Mouse (Mus musculus) limb, embryonic 14.5 days (tissue): Measurements from ENCODE around the gene Spns3. TPM values are rescaled to one million over a fixed set of nuclear protein-coding genes. Genes with fewer than 3 reads are reported as not detected.

Source experiments
- ATAC-seq: fragments of 200-750 bp; cut with Nextera tagmentation; 2 replicates; pipeline ENCODE4 v1.8.0; 2017; ENCODE audit warnings: low read depth, moderate number of reproducible peaks, moderate TSS enrichment; ENCODE audit not compliant: low FRiP score
- DNase-seq: peaks from one replicate; pipeline ENCODE4 v3.0.0-alpha.2; 2015; ENCODE audit warnings: low spot score
- H3K27ac ChIP-seq: fragments of 300-500 bp; sonication (generic); replicated peaks from 2 replicates; pipeline ENCODE4 v1.5.1; 2014; ENCODE audit warnings: low read depth, mild to moderate bottlenecking, low read length, moderate library complexity, mixed read lengths
- H3K27me3 ChIP-seq: fragments of 300-500 bp; sonication (generic); 2 replicates; pipeline ENCODE4 v1.6.1; 2014; ENCODE audit warnings: low read length, mixed read lengths; ENCODE audit not compliant: control insufficient read depth, insufficient read depth
- H3K36me3 ChIP-seq: fragments of 300-500 bp; sonication (generic); 2 replicates; pipeline ENCODE4 v1.6.1; 2014; ENCODE audit warnings: mild to moderate bottlenecking, low read length, moderate library complexity, mixed read lengths; ENCODE audit not compliant: control insufficient read depth, insufficient read depth
- H3K4me1 ChIP-seq: fragments of 300-500 bp; sonication (generic); 2 replicates; pipeline ENCODE4 v1.6.1; 2014; ENCODE audit warnings: antibody characterized with exemption, low read length, mixed read lengths; ENCODE audit not compliant: control insufficient read depth, insufficient read depth
- H3K4me2 ChIP-seq: fragments of 300-500 bp; sonication (generic); replicated peaks from 2 replicates; pipeline ENCODE4 v1.6.1; 2014; ENCODE audit warnings: low read depth, mild to moderate bottlenecking, low read length, moderate library complexity; ENCODE audit not compliant: severe bottlenecking
- H3K4me3 ChIP-seq: fragments of 300-500 bp; sonication (generic); replicated peaks from 2 replicates; pipeline ENCODE4 v1.5.1; 2014; ENCODE audit warnings: low read length
- H3K9ac ChIP-seq: fragments of 300-500 bp; sonication (generic); 2 replicates; pipeline ENCODE4 v1.6.1; 2014; ENCODE audit warnings: mild to moderate bottlenecking, low read depth, low read length, moderate library complexity; ENCODE audit not compliant: severe bottlenecking
- H3K9me3 ChIP-seq: fragments of 300-500 bp; sonication (generic); 2 replicates; pipeline ENCODE4 v1.6.1; 2016; ENCODE audit warnings: low read length; ENCODE audit not compliant: control insufficient read depth
- POLR2A ChIP-seq: fragments of 200-500 bp; IDR thresholded peaks from 2 replicates; pipeline ENCODE4 v1.8.0; 2012; ENCODE audit warnings: inconsistent platforms, mild to moderate bottlenecking, moderate library complexity, borderline replicate concordance; ENCODE audit not compliant: insufficient read depth, insufficient read length; ENCODE audit errors: extremely low read depth
- WGBS: fragments of 180-500 bp; shearing (Covaris S2); extraction: QIAGEN DNeasy Blood & Tissue Kit; methylation state at CpG from one replicate; pipeline ENCODE4 v1.1.7; 2014; 5-methylcytosine and 5-hydroxymethylcytosine counted together
- polyA plus RNA-seq, 2 experiments: library from polyadenylated mRNA; depleted of rRNA in 1 of 2; stranded (reverse) in 1 of 2; unstranded in 1 of 2; fragments of >200 nt; fragmentation: Nextera tagmentation in 1 of 2; extraction: Ambion mirVana in 1 of 2; gene quantifications; 2 replicates each; pipeline versions ENCODE4 v1.2.1 to v1.2.3; 2012 to 2014

Spns3 gene
- polyA plus RNA-seq, 2 experiments: 0.41 to 0.62 TPM

- ATAC-seq (no peak), DNase-seq (peak; percentile 76)
- no peak for TF ChIP-seq POLR2A
- Histone ChIP-seq H3K4me2 (no peak overlapping the region), H3K9ac (no peak overlapping the region), H3K27me3 (peaks cover 8% of the 10 kb centered on the region), H3K27ac (no peak overlapping the region), H3K4me3 (no peak overlapping the region), H3K4me1 (peaks cover under 1% of the 10 kb centered on the region; the same call in 1 of the 2 replicates), H3K36me3 (no peaks in the 10 kb centered on the region), H3K9me3 (no peaks in the 10 kb centered on the region)
- 54% methylated on average over 8 of the region's 8 CpGs for whole genome bisulfite sequencing
These were observed 56.0 kb downstream of the Spns3 start for GRCm38 (mm10) chr11:72494046-72494988.

DNA sequence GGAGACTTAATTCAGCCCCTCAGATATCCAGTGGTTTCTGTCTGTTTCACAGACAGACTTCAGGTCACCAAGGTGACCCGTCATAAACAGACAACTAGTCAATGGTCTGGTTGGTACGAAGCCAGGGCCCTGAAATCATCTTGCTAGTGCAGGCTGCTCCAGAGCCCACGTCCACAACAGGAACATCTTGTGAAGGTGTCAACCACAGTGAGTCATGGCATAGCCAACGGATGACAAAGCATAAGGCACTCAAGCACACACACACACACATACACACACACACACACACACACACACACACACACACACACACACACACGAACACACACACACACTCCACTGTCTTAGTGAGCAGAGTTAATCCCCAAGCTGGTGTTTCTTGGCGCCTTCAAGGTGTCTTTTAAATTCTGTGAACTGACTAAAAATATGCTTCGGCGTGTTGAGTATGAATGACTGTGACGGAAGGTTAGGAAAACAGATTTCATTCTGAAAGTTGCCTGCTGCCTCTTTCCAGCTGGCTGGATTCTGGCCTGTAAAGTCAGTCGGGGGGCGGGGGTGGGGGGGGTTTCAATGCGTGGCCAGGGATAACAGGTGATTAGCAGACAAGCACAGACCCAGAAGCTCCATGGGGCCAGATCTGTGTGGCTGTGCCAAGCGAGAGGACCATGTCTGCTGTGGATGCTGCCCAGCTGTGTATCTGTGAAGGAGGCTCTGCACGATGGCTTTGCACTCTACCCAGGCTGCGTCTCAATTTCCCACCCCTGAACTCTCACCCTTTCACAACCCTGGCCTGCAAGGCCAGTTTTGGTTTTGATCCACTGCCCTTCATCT is 59.0 kb downstream of the Spns3 start:
- Histone ChIP-seq H3K27ac (no peak overlapping the region), H3K4me3 (no peak overlapping the region), H3K9ac (no peak overlapping the region), H3K4me1 (peaks cover 9% of the 10 kb centered on the region), H3K36me3 (no peaks in the 10 kb centered on the region), H3K9me3 (no peaks in the 10 kb centered on the region), H3K4me2 (no peak overlapping the region), H3K27me3 (peaks cover 28% of the 10 kb centered on the region)
- TF ChIP-seq POLR2A: no peak
- WGBS: 65% methylated on average over 15 of the region's 15 CpGs
- ATAC-seq: no peak
- DNase-seq: no peak

GRCm38 (mm10) chr11:72489881-72490301 is 60.4 kb downstream of the Spns3 start, which contains the start of gene Spns2:
Spns2 (minus strand) TSS chr11:72489904.
- H3K9ac ChIP-seq: peak within 1 kb of the TSS; percentile 51
- H3K4me2 ChIP-seq: peak within 1 kb of the TSS; percentile 98
- no peaks in the 10 kb centered on the region for H3K36me3 ChIP-seq
- no peak for TF ChIP-seq POLR2A
- peak; percentile 85 for DNase-seq
- ATAC-seq: peak; percentile 94
- no peak within 1 kb of the TSS for H3K27ac ChIP-seq
- H3K27me3 ChIP-seq: peaks cover 28% of the 10 kb centered on the region
- no peaks in the 10 kb centered on the region for H3K9me3 ChIP-seq
- under 1% methylated on average over 31 of the region's 42 CpGs for WGBS
- H3K4me1 ChIP-seq: peaks cover 9% of the 10 kb centered on the region
- H3K4me3 ChIP-seq: peak within 1 kb of the TSS; percentile 50

DNA sequence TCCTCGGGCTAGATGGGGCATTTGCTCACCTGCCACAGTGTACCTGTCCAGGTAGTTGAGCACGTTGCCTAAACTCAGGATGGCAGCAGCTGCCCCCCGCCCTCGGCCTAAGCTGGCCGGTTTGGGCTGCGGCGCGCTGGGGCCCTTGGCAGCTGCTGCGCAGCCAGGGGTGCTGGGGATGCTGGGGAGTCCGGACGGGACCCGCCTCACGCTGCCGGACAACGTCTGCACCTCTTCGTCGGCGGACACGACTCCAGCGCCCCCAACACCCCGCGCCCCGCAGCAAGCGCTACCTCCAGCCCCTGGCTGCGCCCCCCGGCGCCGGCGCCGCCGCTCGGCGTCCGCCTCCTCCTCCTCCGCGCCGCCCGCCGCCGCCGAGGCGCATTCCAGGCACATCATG is 60.9 kb downstream of the Spns3 start:
- H3K9ac ChIP-seq: peak overlapping the region; percentile 51
- no peak for TF ChIP-seq POLR2A
- H3K4me1 ChIP-seq: peaks cover 9% of the 10 kb centered on the region
- H3K9me3 ChIP-seq: no peaks in the 10 kb centered on the region
- WGBS: 0% methylated on average over 10 of the region's 42 CpGs
- no peak for DNase-seq
- no peak overlapping the region for H3K27ac ChIP-seq
- peaks cover 28% of the 10 kb centered on the region for H3K27me3 ChIP-seq
- peak overlapping the region; percentile 98 for H3K4me2 ChIP-seq
- no peaks in the 10 kb centered on the region for H3K36me3 ChIP-seq
- no peak for ATAC-seq
- peak overlapping the region; percentile 50 for H3K4me3 ChIP-seq

DNA sequence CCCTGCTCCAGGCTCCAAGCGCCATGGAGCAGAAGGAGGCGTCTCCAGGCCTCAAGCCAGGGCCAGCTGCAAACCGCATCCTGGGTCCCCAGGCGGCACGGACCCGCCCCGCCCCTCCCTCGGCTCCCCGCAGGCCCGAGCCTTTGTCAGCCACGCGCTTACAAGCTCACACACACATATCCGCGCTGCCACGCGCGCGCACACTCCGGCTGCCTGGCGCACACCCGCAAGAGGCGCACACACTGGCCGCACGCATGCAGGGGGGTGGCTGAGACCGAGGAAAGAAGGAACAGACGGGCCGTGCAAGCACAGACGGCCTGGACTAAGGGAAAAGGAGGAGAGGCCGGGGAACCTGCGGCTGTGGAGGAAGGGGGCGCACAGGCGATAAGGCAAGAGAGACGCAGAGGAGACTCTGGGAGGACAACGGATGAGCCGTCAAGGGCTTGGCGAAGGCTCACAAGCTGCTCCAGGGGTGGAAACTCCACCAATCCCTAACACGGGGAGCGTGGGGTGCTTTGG is 61.5 kb downstream of the Spns3 start:
- DNase-seq: no peak
- peak overlapping the region; percentile 50 for H3K4me3 ChIP-seq
- WGBS: 2% methylated on average over 38 of the region's 38 CpGs
- peak overlapping the region; percentile 51 for H3K9ac ChIP-seq
- no peak for TF ChIP-seq POLR2A
- ATAC-seq: no peak
- peaks cover 9% of the 10 kb centered on the region for H3K4me1 ChIP-seq
- H3K27ac ChIP-seq: no peak overlapping the region
- no peaks in the 10 kb centered on the region for H3K36me3 ChIP-seq
- peaks cover 28% of the 10 kb centered on the region for H3K27me3 ChIP-seq
- no peaks in the 10 kb centered on the region for H3K9me3 ChIP-seq
- peak overlapping the region; percentile 98 for H3K4me2 ChIP-seq
